Mouse (Mus musculus): ENCODE measurements around the gene Cnp.
A peak's percentile ranks its signal among the peaks of the same experiment; 100 is the strongest.
"Not testable (repeated sequence)": the region's sequence is repeated elsewhere in the genome, so short reads cannot be mapped to it uniquely, and the experiment has no call there.

The Cnp gene

GRCm38 (mm10) chr11:100574708-100575483 is at the start of gene Cnp:
Cnp (plus strand) TSS chr11:100574904.
- peak in 1 of 2 experiments; percentile 69 for DNase-seq (ENCODE audit: low spot score in 2 of 2)

DNA sequence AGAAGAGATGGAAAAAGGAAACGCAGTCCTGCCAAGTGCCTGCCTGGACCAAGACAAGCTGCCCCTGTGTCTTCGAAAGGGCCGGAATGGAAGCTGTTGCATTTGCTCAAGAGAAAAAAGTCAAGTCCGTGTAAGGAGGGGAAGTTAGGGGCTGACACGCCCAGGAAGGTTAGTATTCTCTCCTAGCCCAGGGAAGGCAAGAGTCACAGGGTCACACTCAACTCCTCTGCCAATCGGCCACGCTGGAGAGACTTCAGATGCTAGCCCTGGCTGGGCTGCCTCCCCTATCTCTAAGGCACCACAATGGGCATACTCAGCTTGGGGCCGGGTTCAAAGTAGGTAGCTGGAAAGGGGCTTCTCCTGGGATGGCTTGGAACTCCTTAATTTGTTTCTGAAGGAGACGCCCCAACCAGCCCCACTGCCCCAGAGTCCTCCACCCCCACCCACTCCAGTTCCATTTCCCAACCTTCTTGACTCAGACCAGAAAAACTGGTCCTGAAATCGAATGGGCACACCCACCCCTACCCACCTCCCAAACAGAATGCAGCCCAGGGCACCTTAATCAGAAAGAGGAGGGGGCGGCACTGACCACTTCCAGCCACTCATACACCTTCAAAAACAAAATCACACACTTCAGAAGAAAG is 49.6 kb upstream of the Cnp start:
- no peak for DNase-seq (ENCODE audit: low spot score in 2 of 2)

DNA sequence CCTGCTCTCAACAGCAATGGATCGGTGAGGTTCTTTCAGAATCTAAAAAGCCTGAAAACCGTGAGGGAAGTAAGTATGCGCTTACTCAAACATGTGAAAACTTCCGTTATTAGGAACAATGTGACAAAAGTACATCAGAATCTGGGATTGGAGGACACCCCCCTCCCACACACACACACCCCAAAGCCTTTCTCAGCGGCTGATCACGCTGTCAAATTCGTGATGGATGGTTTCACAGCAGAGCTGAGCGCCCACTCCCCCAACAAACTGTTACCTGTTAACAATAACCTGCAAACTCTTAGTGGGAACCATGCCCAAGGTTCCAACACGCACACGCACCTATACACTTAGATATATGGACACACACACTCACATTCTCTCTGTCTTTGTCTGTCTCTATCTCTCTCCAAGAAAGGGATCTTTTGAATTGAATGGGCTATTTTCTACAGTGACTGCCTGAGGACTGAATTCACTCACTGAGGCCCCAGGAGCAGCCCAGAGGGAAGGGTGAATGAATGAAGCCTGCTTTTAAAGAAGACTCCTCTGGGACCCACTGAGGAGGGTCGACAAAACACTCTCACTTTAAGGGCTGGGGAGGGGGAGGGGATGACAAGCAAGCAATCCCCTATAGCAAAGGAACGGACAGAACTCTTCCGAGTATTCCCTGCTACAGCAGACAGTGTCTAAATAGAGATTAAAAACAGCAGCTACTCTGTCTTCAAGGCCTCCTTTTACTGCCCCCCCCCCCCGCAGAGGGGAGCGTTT is 48.5 kb upstream of the Cnp start:
- DNase-seq (ENCODE audit: low spot score in 2 of 2): no peak

DNA sequence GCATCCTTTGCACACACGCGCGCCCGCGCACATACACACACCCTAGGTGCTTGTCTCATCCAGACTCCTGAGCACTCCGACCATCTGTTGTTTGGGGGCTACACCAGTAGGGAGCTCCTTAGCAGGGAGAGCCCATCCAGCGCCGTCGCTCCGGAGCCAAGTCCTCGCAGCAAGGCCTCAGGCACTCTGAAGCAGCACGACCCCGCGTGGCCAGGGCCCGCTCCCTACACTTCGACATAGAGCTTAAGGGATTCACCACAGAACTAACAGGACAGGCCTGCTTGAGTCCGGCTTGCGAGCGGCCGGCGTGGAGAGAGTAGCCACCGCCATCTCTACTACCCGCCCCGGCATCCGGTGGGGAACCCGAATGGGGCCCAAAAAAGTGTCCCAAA is 47.6 kb upstream of the Cnp start:
- peak in 1 of 2 experiments; percentile 58 for DNase-seq (ENCODE audit: low spot score in 2 of 2)

DNA sequence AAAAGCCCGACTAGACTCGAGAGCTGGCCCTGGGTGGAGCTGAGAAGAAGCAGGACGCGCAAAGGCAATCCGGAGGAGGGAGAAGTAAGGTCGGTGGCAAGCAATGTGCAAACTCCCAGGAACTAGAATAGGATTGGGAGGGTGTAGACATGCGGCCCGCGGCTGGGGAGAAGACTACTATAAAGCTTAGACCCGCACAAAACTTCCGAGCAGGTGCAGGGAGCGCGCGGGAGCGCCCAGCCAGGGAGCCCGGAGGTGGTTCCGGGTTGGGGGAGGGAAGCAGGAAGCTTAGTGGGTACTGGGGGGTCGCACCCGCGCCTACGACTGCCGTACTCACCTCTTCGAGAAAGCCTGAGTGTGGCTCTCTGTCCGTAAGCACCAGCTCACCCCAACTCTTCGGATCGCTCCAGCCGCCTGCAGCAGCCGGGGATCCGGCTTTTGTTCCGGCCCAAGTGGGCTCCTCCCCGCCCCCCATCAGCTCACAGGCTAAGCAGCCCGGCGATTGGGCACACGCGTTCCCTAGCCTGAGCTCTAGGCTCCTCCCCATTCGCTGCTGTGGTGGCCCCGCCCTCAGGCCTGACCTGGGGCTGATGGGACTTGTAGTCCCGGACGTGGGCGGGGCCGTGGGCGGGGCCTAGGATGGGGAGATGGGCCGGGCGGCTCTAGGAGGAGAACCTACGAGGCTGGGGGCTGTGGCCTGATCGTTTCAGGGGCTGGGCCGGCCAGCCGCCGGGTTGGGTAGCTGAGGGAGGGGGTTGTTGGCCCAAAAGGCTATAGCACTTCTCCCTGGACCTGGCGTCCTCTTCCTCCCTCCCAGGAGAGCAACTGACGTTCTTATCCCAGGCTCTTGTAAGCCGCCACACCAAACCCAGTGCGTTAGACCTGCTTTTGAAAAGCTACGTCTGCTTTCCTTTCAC is 47.0 kb upstream of the Cnp start, which contains the start of gene Acly:
Acly (minus strand) TSS at position 543 of the 917 bp plus-strand sequence.
- DNase-seq (ENCODE audit: low spot score in 2 of 2): peak; percentile 97 to 98

DNA sequence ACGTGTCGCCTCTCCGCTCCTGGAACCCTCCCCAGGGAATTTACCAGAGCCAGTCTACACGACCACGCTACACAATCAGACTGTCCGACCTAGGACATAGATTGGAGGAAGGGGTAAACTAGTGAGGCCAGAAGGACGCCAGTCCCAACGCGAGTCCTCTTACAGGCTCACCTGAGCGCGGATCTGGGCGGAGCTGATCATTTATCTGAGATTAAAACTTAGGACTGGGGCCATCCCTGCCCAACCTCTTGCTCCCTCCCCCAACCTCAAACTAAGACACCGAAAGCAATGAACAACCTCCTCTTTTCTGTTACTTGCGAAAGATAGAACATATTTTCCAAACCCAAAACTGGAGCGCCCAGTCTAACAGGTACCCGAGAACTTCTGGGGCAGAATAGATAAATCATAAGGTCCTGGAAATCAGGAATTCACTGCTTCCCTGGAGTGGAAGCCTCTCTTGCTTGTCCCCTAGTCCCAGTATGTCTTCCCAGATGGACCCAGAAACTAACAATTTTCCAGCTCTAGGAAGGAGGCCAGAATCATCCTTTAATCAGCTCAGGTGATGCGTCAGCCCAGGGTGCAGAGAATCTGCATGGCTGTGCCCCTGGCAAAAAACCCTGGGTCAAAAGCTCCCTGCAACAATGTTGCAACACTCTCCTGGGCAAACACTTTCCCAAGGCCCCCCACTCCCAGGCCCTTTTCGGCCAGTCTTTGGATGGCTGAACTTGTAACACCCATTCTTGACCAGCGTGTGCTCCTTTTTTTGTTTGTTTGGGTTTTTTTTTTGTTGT is 46.1 kb upstream of the Cnp start:
- DNase-seq (ENCODE audit: low spot score in 2 of 2): no peak

GRCm38 (mm10) chr11:100533871-100534270 is 40.8 kb upstream of the Cnp start:
- no peak for DNase-seq (ENCODE audit: low spot score in 2 of 2)

- not testable (repeated sequence) for DNase-seq (ENCODE audit: low spot score in 2 of 2)
These were observed 40.3 kb upstream of the Cnp start for GRCm38 (mm10) chr11:100534411-100534810.

DNA sequence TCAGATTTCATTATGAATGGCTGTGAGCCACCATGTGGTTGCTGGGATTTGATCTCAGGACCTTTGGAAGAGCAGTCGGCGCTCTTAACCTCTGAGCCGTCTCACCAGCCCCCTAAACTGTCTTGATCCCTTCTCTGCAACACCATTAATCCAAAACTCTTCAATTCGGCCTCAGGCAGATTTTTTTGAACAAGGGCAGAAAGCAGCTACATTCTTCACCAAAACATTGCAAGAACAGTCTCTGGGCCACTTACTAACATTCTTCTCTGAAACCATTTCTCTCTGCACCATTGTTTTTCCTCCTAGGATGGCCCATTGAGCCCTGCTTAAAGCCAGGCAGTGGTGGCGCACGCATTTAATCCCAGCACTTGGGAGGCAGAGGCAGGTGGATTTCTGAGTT is 39.9 kb upstream of the Cnp start:
- not testable (repeated sequence) for DNase-seq (ENCODE audit: low spot score in 2 of 2)

GRCm38 (mm10) chr11:100535996-100536395 is 38.7 kb upstream of the Cnp start:
- DNase-seq (ENCODE audit: low spot score in 2 of 2): no peak

- no peak for DNase-seq (ENCODE audit: low spot score in 2 of 2)
These were observed 38.2 kb upstream of the Cnp start for GRCm38 (mm10) chr11:100536466-100536865.

- no peak for DNase-seq (ENCODE audit: low spot score in 2 of 2)
These were observed 33.7 kb upstream of the Cnp start for GRCm38 (mm10) chr11:100540966-100541365.

GRCm38 (mm10) chr11:100541577-100541976 is 33.1 kb upstream of the Cnp start:
- DNase-seq (ENCODE audit: low spot score in 2 of 2): no peak

GRCm38 (mm10) chr11:100544832-100545745 is 29.6 kb upstream of the Cnp start, which contains the start of gene Ttc25:
Ttc25 (plus strand) TSS chr11:100545607.
- DNase-seq (ENCODE audit: low spot score in 2 of 2): peak; percentile 52 to 82

DNA sequence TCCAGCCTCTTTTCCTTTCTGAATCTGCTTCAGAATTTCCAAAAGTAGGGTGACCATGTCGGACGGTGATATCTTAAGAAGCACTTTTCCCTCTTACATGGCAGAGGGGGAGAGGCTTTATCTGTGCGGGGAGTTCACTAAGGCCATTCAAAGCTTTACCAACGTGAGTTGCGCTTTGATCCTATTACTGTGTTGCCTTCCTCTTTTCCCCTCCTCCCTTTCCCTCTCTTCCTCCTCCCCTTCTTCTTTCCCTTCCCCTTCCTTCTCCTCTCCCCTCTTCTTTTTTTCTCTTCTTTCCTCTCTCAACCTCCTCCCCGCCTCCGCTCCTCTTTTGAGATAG is 29.0 kb upstream of the Cnp start:
- DNase-seq (ENCODE audit: low spot score in 2 of 2): no peak

GRCm38 (mm10) chr11:100546955-100547354 is 27.7 kb upstream of the Cnp start:
- DNase-seq (ENCODE audit: low spot score in 2 of 2): no peak

DNA sequence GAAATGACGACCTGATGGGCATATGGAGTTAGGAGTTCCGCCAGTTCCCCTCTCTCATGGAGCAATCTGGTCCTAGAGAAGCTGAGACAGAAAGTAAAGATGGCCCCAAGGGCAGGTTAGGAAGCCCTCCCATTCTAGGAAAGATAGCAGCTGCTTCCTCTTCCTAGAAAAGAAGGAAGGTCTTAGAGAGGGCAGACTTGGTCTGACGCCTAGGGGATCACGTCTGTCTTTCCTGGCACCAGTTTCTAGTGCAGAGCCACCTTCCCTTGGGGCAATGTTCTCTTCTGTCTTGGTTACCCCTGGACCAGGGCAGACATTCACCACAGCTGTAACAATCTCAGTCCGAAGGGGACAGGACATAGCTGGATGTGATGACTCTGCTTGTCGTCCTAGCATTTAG is 26.6 kb upstream of the Cnp start:
- no peak for DNase-seq (ENCODE audit: low spot score in 2 of 2)

DNA sequence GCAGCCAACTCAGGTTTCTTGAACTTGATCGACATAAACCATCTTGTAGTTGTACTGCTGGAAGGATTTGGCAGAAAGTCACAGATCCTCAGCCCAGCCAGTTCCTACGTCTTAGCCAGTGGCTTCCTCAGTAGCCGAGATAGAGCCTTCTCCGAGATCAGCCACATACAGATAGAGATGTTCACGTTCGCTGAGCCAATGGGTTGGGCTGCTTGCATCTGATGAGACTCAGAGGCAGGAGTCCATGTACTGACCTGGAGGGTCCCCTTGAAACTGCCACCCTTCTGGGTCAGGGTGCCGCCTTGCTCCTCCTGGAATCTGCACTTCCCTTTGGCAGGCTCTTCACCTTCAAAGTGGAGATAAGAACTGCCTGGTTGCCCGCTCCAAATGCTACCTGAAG is 25.2 kb upstream of the Cnp start:
- DNase-seq (ENCODE audit: low spot score in 2 of 2): no peak

- DNase-seq (ENCODE audit: low spot score in 2 of 2): no peak
These were observed 24.6 kb upstream of the Cnp start for GRCm38 (mm10) chr11:100550101-100550500.

GRCm38 (mm10) chr11:100552842-100553241 is 21.9 kb upstream of the Cnp start:
- no peak for DNase-seq (ENCODE audit: low spot score in 2 of 2)
